Mouse (Mus musculus): ENCODE data around the gene Pi16. TPM values are rescaled to one million over a fixed set of nuclear protein-coding genes. Genes with fewer than 3 reads are reported as not detected.
"Not testable (repeated sequence)": the region's sequence is repeated elsewhere in the genome, so short reads cannot be mapped to it uniquely, and the experiment has no call there.

Pi16 gene
- total RNA-seq (2014; rRNA removed) (3.5 and 5.7 TPM in 2 replicates), polyA plus RNA-seq (2015; fragmentation: Nextera tagmentation; extraction: Ambion mirVana) (1.7 and 2.0 TPM in 2 replicates)

DNA sequence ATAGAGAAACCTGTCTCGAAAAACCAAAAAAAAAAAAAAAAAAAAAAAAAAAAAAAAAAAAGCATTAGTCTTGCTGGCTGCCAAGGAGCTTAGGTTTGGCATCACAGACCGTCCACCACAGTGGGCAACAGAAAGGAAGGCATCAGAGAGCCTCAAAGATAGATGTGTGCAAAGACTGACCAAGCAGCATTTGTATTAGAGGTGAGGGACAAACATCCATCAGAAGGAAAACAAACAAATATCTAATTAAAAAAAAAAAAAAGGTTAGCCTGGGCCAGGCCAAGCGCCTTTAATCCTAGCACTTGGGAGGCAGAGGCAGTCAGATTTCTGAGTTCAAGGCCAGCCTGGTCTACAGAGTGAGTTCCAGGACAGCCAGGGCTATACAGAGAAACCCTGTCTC is at the start of gene Pi16:
Gene Pi16 (plus strand): TSS at position 301 of the 400 bp plus-strand sequence.
- not testable (repeated sequence) for H3K9ac ChIP-seq; H3K4me1 ChIP-seq (ENCODE audit: insufficient read depth); H3K27ac ChIP-seq (ENCODE audit: low read depth, low read length); ATAC-seq; H3K9me3 ChIP-seq (ENCODE audit: low read length); H3K4me2 ChIP-seq (ENCODE audit: low read depth); H3K4me3 ChIP-seq (ENCODE audit: low read depth, low read length); H3K36me3 ChIP-seq (ENCODE audit: insufficient read depth); DNase-seq; H3K27me3 ChIP-seq (ENCODE audit: insufficient read depth, low read length)
- 86% methylated on average over 3 of the region's 3 CpGs for WGBS

DNA sequence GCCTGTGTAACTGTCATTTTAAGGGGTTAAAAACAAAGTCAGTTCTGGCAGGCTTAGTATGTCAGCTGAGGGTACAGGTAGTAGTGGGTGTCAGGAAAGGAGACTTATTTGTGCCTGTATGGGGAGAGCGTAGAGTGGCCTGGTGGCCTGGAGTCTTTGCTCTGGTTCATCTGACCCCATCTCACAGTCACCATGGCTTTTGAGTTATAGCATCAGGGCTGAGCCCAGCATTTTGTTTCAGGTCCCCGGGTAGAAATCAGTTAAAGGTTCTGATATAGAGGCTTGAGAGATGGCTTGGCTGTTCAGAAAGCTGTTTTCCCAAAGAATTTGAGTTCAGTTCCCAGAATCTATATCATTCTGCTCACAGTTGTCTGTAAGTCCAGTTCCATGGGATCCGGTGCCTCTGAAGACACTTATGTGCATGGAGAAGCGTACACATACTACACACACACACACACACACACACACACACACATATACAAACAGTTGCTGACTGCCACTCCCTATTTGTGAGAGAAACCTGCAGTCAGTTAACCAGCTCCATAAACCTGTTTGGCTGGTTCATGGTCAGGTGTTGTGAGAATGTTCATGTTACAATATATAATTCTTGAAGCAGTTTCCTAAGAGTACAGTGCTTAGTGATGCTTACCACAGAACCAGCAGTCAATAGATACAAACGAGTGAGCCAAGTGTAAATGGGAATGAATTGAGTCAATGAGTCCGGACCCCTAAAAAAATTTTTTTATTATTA is 49.4 kb upstream of the Pi16 start:
- peaks cover 19% of the 10 kb centered on the region for H3K4me1 ChIP-seq (ENCODE audit: insufficient read depth)
- peak overlapping the region; percentile 93 for H3K4me3 ChIP-seq (ENCODE audit: low read depth, low read length)
- peak overlapping the region; percentile 90 for H3K9ac ChIP-seq
- no peaks in the 10 kb centered on the region for H3K36me3 ChIP-seq (ENCODE audit: insufficient read depth)
- peak overlapping the region; percentile 72 for H3K4me2 ChIP-seq (ENCODE audit: low read depth)
- H3K27ac ChIP-seq (ENCODE audit: low read depth, low read length), result peak overlapping the region; percentile 54; the same call in 1 of the 2 replicates
- DNase-seq (no peak), ATAC-seq (no peak)
- H3K27me3 ChIP-seq (ENCODE audit: insufficient read depth, low read length), result no peaks in the 10 kb centered on the region
- 63% methylated on average over 6 of the region's 6 CpGs for WGBS
- no peak for TF ChIP-seq CTCF (IDR thresholded peaks at IDR 0.05; ENCODE audit: low read depth)
- no peaks in the 10 kb centered on the region for H3K9me3 ChIP-seq (ENCODE audit: low read length)

DNA sequence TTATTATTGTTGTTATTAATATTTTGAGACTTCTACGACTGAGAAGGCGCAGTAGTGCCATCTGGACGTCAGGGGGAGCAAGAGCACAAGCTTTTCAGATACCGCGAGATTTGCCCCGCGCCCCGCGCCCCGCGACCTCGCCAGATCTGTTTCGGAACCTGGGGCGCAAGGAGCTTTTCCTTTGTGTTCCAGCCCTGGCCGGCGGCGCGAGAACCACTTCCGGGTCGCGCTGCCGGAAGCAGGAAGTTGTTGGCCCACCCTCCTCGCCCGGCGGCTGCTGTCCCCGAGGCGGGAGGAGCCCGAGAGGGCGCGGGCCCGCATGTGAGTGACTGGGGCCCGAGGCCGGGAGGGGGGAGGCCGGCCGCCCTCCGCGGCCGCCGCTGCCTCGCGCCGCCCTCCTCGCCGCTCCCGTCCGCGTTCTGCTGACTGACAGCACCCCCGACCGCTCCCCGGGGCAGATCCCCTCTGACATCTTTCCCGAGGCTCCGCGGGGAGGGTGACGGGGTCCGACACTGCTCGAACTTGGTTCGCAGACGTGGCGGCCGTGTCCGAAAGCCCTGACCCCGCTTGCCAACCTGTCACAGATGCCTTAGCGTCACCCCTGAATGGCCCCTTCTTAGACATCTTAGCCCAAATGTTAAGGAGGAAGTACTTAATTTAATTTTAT is 48.7 kb upstream of the Pi16 start, which contains the start of gene BC004004:
Gene BC004004 (plus strand): TSS at position 107 of the 667 bp plus-strand sequence.
- peak within 1 kb of the TSS; percentile 72 for H3K4me2 ChIP-seq (ENCODE audit: low read depth)
- H3K4me1 ChIP-seq (ENCODE audit: insufficient read depth), result peaks cover 18% of the 10 kb centered on the region
- peak within 1 kb of the TSS; percentile 93 for H3K4me3 ChIP-seq (ENCODE audit: low read depth, low read length)
- no peaks in the 10 kb centered on the region for H3K9me3 ChIP-seq (ENCODE audit: low read length)
- TF ChIP-seq CTCF (IDR thresholded peaks at IDR 0.05; ENCODE audit: low read depth), result peak; percentile 74
- H3K9ac ChIP-seq, result peak within 1 kb of the TSS; percentile 90
- ATAC-seq (peak; percentile 92), DNase-seq (peak; percentile 97)
- H3K27ac ChIP-seq (ENCODE audit: low read depth, low read length), result peak within 1 kb of the TSS; percentile 93
- under 1% methylated on average over 58 of the region's 63 CpGs for whole genome bisulfite sequencing
- H3K27me3 ChIP-seq (ENCODE audit: insufficient read depth, low read length), result no peaks in the 10 kb centered on the region
- no peaks in the 10 kb centered on the region for H3K36me3 ChIP-seq (ENCODE audit: insufficient read depth)

DNA sequence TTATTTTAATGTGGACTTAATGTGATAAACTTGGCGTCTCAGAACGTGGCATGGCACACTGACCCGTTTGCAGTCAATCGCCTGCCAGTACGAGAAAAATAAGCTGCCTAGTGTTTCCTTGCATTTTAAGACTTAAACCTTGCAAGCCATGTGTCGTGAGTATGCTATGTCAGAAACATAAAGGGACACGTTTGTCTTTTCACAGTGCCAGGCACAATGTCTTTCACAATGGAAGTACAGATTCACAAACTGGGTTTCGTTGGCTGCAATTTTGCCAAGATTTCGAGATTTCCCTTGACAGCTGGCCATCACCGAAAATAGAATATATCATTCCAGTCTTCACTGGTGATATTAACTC is 48.2 kb upstream of the Pi16 start:
- Histone ChIP-seq H3K4me1 (ENCODE audit: insufficient read depth) (peaks cover 15% of the 10 kb centered on the region), H3K9me3 (ENCODE audit: low read length) (no peaks in the 10 kb centered on the region), H3K27ac (ENCODE audit: low read depth, low read length) (peak overlapping the region; percentile 93), H3K4me2 (ENCODE audit: low read depth) (peak overlapping the region; percentile 72), H3K9ac (peak overlapping the region; percentile 90), H3K4me3 (ENCODE audit: low read depth, low read length) (peak overlapping the region; percentile 93), H3K27me3 (ENCODE audit: insufficient read depth, low read length) (no peaks in the 10 kb centered on the region), H3K36me3 (ENCODE audit: insufficient read depth) (no peaks in the 10 kb centered on the region)
- TF ChIP-seq CTCF (IDR thresholded peaks at IDR 0.05; ENCODE audit: low read depth), result no peak
- ATAC-seq, result no peak
- DNase-seq, result peak; percentile 41
- 14% methylated on average over 10 of the region's 10 CpGs for WGBS

DNA sequence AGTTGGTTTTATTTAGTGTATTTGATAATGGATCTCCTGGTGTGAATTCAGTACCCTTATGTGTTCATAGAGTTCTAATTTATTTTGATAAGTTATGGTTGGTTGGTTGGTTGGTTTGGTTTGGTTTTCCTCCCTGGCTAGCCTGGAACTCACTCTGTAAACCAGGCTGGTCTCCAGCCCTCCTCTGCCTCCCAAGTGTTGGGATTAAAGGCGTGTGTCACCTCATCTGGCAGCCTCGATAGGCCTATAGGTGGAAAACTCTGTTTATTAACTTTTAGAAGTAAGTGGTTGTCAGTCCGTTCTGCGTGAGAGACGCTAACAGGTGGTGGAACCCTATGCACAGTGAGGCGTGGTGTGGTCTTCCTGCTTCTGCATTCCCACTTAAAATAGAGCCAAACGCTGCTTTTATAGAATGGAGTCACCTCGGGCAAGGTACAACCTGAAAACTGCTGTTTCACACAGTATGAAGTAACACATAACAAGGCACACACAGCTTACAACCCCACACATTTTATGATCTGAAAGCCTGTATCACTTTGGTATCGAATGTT is 47.3 kb upstream of the Pi16 start:
- Histone ChIP-seq H3K27ac (ENCODE audit: low read depth, low read length) (no peak overlapping the region), H3K9me3 (ENCODE audit: low read length) (no peaks in the 10 kb centered on the region), H3K4me2 (ENCODE audit: low read depth) (peak overlapping the region; percentile 72), H3K4me1 (ENCODE audit: insufficient read depth) (peaks cover 13% of the 10 kb centered on the region), H3K27me3 (ENCODE audit: insufficient read depth, low read length) (no peaks in the 10 kb centered on the region), H3K9ac (no peak overlapping the region), H3K36me3 (ENCODE audit: insufficient read depth) (no peaks in the 10 kb centered on the region), H3K4me3 (ENCODE audit: low read depth, low read length) (no peak overlapping the region)
- 93% methylated on average over 9 of the region's 9 CpGs for WGBS
- no peak for DNase-seq
- ATAC-seq, result no peak
- no peak for TF ChIP-seq CTCF (IDR thresholded peaks at IDR 0.05; ENCODE audit: low read depth)

DNA sequence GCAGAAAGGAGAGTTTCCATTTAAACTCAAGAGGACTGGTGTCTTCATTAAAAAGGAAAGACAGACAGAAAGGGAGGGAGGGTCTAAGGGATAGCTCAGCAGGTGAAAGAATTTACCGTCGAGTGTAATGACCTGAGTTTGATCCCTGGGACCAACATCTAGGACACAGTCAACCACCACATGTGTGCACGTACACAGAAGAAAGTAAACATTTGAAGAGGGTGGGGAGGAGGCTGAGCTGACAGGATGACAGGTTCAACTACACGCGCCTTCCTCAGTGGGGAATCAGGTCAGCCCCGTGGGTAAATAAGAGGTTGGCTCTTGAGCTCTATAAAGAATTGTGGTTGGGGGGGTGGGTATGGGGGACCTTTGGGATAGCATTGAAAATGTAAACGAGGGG is 44.3 kb upstream of the Pi16 start:
- ATAC-seq (no peak), DNase-seq (no peak)
- no peak overlapping the region for H3K27ac ChIP-seq (ENCODE audit: low read depth, low read length)
- TF ChIP-seq CTCF (IDR thresholded peaks at IDR 0.05; ENCODE audit: low read depth), result no peak
- H3K27me3 ChIP-seq (ENCODE audit: insufficient read depth, low read length), result no peaks in the 10 kb centered on the region
- H3K4me3 ChIP-seq (ENCODE audit: low read depth, low read length), result no peak overlapping the region
- H3K9me3 ChIP-seq (ENCODE audit: low read length), result no peaks in the 10 kb centered on the region
- H3K36me3 ChIP-seq (ENCODE audit: insufficient read depth), result peaks cover 1% of the 10 kb centered on the region; the same call in 1 of the 2 replicates
- 87% methylated on average over 7 of the region's 7 CpGs for WGBS
- H3K4me1 ChIP-seq (ENCODE audit: insufficient read depth), result peaks cover 11% of the 10 kb centered on the region
- no peak overlapping the region for H3K9ac ChIP-seq
- no peak overlapping the region for H3K4me2 ChIP-seq (ENCODE audit: low read depth)

DNA sequence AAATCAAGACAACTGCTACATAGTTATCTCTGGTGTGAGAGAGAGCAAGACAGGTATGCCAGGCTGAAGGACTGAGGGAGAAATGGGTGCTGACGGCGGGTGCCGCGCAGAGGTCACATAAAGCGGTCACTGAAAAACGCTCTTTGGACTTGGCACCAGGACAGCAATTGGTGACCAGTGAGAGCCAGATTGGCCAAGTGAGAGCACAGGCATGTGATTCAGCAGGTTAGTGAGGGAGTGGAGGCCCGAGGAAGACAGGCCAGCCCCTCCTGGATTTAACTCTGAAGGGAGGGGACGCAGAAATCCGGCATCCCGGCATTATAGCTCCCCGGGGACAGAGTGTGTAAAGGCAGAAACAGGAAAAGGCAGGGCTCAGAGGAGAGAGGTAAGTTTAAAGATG is 43.6 kb upstream of the Pi16 start:
- Histone ChIP-seq H3K9ac (no peak overlapping the region), H3K4me1 (ENCODE audit: insufficient read depth) (peaks cover 9% of the 10 kb centered on the region), H3K36me3 (ENCODE audit: insufficient read depth) (peaks cover 4% of the 10 kb centered on the region; the same call in 1 of the 2 replicates), H3K9me3 (ENCODE audit: low read length) (no peaks in the 10 kb centered on the region), H3K27me3 (ENCODE audit: insufficient read depth, low read length) (no peaks in the 10 kb centered on the region), H3K27ac (ENCODE audit: low read depth, low read length) (no peak overlapping the region), H3K4me2 (ENCODE audit: low read depth) (no peak overlapping the region), H3K4me3 (ENCODE audit: low read depth, low read length) (no peak overlapping the region)
- ATAC-seq (no peak), DNase-seq (no peak)
- TF ChIP-seq CTCF (IDR thresholded peaks at IDR 0.05; ENCODE audit: low read depth), result no peak
- 88% methylated on average over 11 of the region's 11 CpGs for WGBS
